Mouse (Mus musculus) E14TG2a.4 (cell line): Measurements from ENCODE around the gene Rbfox1.

Experiments
- CTCF ChIP-seq: conservative IDR thresholded peaks from 2 replicates; pipeline ENCODE4 v1.5.1; 2014; ENCODE audit warnings: low read length
- NANOG ChIP-seq: IDR thresholded peaks from 2 replicates; pipeline ENCODE4 v1.6.1; 2014; ENCODE audit warnings: borderline replicate concordance, low read length, mixed read lengths
- POU5F1 ChIP-seq: IDR thresholded peaks from 2 replicates; pipeline ENCODE4 v1.6.1; 2014; ENCODE audit warnings: low read length, borderline replicate concordance

DNA sequence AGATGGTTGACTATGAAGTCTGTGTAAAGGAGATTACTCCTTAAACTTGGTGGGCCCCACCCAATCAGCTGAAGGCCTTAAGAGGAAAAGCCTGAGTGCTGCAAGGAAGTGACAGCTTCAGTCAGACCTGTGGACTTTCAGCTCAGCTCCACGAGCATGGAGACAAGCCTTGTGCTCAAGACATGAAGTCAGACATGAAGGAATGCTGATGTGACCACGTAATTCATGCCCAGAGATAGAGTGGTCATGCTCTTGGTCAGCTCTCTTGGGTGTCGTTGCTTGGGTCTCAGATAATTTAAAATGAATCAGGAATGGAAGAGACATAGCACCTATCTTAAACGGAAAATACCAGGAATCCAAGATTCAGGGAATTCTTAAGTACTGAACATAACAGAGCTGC is 1019.8 kb downstream of the Rbfox1 start:
- TF ChIP-seq POU5F1 (no peak), CTCF (no peak), NANOG (no peak)
